Mouse (Mus musculus) intestine, embryonic 16.5 days (tissue): ENCODE results near the gene Dynll1. TPM values are rescaled to one million over a fixed set of nuclear protein-coding genes. Genes with fewer than 3 reads are reported as not detected.

Source experiments
- ATAC-seq: fragments of 200-750 bp; cut with Nextera tagmentation; 2 replicates; pipeline ENCODE4 v1.8.0; 2017; ENCODE audit warnings: moderate TSS enrichment, moderate library complexity
- H3K27ac ChIP-seq: fragments of 300-500 bp; sonication (generic); 2 replicates; pipeline ENCODE4 v1.5.1; 2014; ENCODE audit warnings: mild to moderate bottlenecking, low read length
- H3K27me3 ChIP-seq: fragments of 300-500 bp; sonication (generic); replicated peaks from 2 replicates; pipeline ENCODE4 v1.6.1; 2014; ENCODE audit warnings: low read length, control low read depth, mixed read lengths; ENCODE audit not compliant: control insufficient read depth, insufficient read depth
- H3K36me3 ChIP-seq: fragments of 300-500 bp; sonication (generic); 2 replicates; pipeline ENCODE4 v1.6.1; 2014; ENCODE audit warnings: low read length, control low read depth; ENCODE audit not compliant: control insufficient read depth, insufficient read depth
- H3K4me1 ChIP-seq: fragments of 300-500 bp; sonication (generic); 2 replicates; pipeline ENCODE4 v1.6.1; 2014; ENCODE audit warnings: low read length, control low read depth, mixed read lengths; ENCODE audit not compliant: control insufficient read depth, insufficient read depth
- H3K4me2 ChIP-seq: fragments of 300-500 bp; sonication (generic); 2 replicates; pipeline ENCODE4 v1.6.1; 2014; ENCODE audit warnings: low read depth, low read length, control low read depth
- H3K4me3 ChIP-seq: fragments of 300-500 bp; sonication (generic); 2 replicates; pipeline ENCODE4 v1.5.1; 2014; ENCODE audit warnings: mild to moderate bottlenecking, low read length
- H3K9ac ChIP-seq: fragments of 300-500 bp; sonication (generic); 2 replicates; pipeline ENCODE4 v1.6.1; 2014; ENCODE audit warnings: low read depth, low read length
- H3K9me3 ChIP-seq: fragments of 300-500 bp; sonication (generic); 2 replicates; pipeline ENCODE4 v1.6.1; 2016; ENCODE audit warnings: low read length, control low read depth; ENCODE audit not compliant: control insufficient read depth
- WGBS: fragments of 180-500 bp; shearing (Covaris S2); extraction: QIAGEN DNeasy Blood & Tissue Kit; methylation state at CpG from one replicate; pipeline ENCODE4 v1.1.7; 2014; 5-methylcytosine and 5-hydroxymethylcytosine counted together
- polyA plus RNA-seq: library from polyadenylated mRNA; unstranded; fragments of >200 nt; fragmentation: Nextera tagmentation; extraction: Ambion mirVana; gene quantifications from 2 replicates; pipeline ENCODE4 v1.2.1, GENCODE M21; 2015

Dynll1 gene
- polyA plus RNA-seq, 1 experiment from 2014 or later = 1,116 TPM

DNA sequence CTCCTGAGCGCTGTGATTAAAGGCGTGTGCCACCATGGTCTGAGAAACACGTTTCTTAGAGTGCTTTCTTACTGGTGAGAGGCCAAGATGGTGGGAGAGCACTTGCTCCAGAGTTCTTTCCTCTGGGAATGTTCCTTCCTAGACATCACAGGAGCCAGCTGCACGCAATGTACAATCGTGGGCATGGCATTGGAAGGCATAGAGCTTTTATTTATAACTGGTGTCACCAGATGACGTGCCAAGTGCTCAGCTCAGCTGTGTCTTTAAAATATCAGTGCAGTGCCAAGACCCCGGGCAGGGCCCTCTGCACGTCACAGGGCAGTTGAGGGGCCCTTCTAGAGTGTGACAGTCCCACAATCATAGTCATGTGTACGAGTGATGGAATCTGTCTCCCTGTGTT lies 30.2 kb upstream of the Dynll1 start:
- H3K27me3 ChIP-seq = no peaks in the 10 kb centered on the region
- H3K4me1 ChIP-seq = peaks cover 11% of the 10 kb centered on the region
- peaks cover 29% of the 10 kb centered on the region for H3K36me3 ChIP-seq
- H3K9me3 ChIP-seq = no peaks in the 10 kb centered on the region
- no peak overlapping the region for H3K4me2 ChIP-seq
- no peak overlapping the region for H3K4me3 ChIP-seq
- H3K9ac ChIP-seq = no peak overlapping the region
- ATAC-seq = no peak
- WGBS = 83% methylated on average over 9 of the region's 9 CpGs
- no peak overlapping the region for H3K27ac ChIP-seq

DNA sequence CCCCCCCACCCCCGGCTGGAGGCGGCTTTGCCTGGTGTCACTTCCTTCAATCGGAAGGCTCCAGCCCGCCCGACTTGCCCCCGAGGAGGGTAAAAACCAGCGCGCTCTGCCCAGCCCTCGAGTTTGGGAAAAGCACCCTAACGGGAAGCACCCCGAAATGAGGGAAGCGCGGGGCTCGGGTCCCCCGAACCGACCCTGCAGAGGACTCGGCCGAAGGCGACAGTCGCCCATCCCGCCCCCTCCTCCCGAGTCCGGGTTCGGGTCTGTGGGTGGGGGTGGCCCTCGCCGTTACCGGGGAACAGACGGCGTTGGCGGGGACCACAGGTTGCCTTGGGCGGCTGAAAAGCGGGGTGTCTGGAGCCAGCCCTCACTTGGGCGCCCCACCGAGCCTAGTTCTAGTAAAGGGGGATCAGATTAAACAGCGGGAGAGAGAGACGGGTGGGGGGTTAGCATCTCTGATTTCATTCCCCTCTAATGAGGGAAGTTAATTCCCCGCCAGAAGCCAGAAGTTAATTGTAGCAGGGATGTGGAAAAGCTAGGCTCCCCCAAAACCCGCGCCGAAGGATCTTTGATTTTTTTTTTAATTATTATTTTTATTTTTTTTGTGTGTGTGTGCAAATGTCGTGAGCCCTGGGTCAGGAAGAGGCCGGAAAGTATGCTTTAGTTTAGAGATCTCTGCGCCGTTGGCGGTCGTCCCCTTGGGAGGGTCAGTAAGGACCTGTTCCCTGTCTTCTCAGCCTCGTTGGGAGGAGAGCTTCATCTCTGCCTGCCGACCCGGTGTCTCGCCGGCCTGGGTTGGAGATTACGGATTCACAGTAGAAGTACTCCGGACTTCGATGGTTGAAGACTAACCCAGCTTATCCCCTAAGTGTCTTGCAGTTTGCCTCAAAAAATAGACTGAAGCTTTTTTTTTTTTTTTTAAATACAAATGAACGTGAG lies 27.1 kb upstream of the Dynll1 start:
- Histone ChIP-seq H3K27me3 (no peaks in the 10 kb centered on the region), H3K4me1 (peaks cover 12% of the 10 kb centered on the region), H3K4me3 (peak overlapping the region; percentile 99), H3K36me3 (peaks cover 15% of the 10 kb centered on the region), H3K9me3 (no peaks in the 10 kb centered on the region), H3K27ac (peak overlapping the region; percentile 87), H3K9ac (peak overlapping the region; percentile 92), H3K4me2 (peak overlapping the region; percentile 77)
- WGBS = under 1% methylated on average over 55 of the region's 55 CpGs
- peak; percentile 10; the same call in 1 of the 2 replicates for ATAC-seq

DNA sequence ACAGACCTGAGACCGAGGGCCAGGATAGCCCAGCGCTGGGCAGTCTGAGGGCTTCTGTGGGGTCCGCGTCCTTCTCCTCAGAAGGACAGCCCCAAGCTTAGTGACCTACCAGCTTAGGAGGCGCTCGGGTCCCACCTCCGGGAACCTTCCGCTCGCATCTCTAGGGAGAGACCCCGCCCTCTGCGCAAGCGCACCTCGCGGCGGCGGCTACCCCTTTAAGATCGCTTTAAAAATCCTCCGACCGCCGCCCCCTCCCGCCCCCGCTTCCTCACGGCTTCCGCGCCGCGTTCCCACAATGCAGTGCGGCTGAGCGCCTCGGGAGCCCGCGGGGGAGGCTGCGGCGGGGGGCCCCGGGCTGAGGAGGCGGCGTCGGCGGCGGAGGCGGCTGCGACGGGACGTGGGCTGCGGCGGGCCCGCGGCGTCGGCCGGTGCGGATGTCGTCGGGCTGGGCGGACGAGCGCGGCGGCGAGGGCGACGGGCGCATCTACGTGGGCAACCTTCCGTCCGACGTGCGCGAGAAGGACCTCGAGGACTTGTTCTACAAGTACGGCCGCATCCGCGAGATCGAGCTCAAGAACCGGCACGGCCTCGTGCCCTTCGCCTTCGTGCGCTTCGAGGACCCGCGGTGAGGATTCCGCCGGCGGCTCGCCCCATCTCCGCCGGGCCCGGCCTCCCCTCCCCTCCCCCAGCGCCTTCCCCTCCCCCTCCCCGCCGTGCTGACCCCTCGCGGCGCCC lies 26.2 kb upstream of the Dynll1 start, which contains the start of gene Srsf9:
Gene Srsf9, plus strand, starts transcription at position 303 of the 735 bp plus-strand sequence.
- 0% methylated on average over 71 of the region's 97 CpGs for WGBS
- peak; percentile 96 for ATAC-seq
- Histone ChIP-seq H3K27ac (peak within 1 kb of the TSS; percentile 87), H3K4me1 (peaks cover 12% of the 10 kb centered on the region), H3K9ac (peak within 1 kb of the TSS; percentile 92), H3K36me3 (peaks cover 13% of the 10 kb centered on the region), H3K4me2 (peak within 1 kb of the TSS; percentile 80), H3K9me3 (no peaks in the 10 kb centered on the region), H3K4me3 (peak within 1 kb of the TSS; percentile 99), H3K27me3 (no peaks in the 10 kb centered on the region)

DNA sequence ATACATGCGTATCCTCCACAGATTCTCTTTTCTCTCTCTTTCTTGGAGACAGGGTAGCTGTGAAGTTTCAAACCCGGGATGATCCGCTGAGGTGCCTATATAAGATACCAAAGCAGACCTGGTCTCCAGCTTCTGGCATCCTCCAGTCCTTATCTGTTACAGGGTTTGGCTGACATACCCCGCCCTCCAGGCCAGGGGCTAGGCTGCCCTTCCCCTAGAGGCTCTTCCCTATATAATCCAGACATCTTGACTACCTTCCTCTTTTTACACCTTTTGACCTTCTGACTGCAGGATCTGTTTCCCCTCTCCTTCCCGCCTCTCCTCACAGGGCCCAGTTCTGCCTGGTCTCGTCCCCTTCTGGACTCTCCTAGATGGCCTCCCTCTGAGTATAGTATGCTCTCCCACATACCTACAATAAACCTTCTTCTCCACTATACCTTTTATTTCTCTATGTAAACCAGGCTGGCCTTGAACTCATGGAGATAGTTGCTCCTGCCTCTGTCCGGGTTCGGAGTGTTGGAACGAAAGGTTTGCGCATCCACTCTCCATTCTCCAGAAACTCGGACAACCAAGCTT lies 25.5 kb upstream of the Dynll1 start:
- Histone ChIP-seq H3K27me3 (no peaks in the 10 kb centered on the region), H3K4me1 (peaks cover 12% of the 10 kb centered on the region), H3K36me3 (peaks cover 7% of the 10 kb centered on the region), H3K27ac (peak overlapping the region; percentile 87), H3K9me3 (no peaks in the 10 kb centered on the region), H3K4me3 (peak overlapping the region; percentile 99), H3K9ac (peak overlapping the region; percentile 92), H3K4me2 (peak overlapping the region; percentile 80)
- WGBS = 19% methylated on average over 11 of the region's 11 CpGs
- ATAC-seq = peak; percentile 63

DNA sequence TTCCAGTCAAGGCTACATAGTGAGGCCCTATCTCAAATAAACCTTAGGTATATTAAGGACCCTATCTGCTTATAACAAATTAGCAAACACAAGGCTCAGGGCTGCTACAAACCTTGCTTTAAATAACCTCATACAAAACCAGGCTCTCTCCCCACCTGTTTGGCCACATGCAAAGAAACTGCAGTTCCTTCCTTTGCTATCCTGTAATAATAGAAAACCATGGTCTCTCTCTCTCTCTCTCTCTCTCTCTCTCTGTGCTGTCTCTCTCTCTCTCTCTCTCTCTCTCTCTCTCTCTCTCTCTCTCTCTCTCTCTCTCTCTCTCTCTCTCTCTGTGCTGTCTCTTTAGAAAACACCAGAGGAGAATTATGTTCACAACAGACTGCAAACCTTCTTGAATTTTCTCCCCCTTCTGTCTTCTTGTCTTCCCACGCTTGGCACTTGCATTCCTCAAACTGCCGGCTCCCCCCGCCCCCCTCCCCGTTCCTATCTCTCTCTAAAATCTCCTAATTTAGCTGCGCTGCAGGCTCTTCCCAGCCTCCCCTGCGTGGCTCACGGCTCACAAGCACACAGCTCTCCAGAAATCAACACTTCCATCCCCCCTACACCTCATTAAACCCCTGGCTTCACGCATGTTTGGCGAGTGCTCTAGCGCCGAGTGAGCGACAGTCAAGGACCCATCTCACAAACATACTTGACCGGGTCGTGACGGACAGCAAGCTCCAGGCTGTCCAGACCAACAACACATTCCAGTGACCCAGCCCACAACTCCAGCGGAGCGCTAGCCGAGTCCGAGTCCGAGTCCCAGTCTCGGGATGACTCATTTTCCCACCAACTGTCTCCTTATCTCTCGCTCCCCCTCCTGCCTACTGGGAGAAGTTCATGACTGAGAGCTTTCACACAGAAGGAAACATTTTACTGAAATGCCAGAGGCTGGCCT lies 18.5 kb upstream of the Dynll1 start:
- H3K27ac ChIP-seq = peak overlapping the region; percentile 90
- peak overlapping the region; percentile 46 for H3K4me3 ChIP-seq
- H3K4me2 ChIP-seq = peak overlapping the region; percentile 78
- 4% methylated on average over 22 of the region's 22 CpGs for WGBS
- ATAC-seq = peak; percentile 86
- H3K36me3 ChIP-seq = no peaks in the 10 kb centered on the region
- H3K9me3 ChIP-seq = no peaks in the 10 kb centered on the region
- peaks cover 23% of the 10 kb centered on the region for H3K4me1 ChIP-seq
- peak overlapping the region; percentile 57; the same call in 1 of the 2 replicates for H3K9ac ChIP-seq
- no peaks in the 10 kb centered on the region for H3K27me3 ChIP-seq

DNA sequence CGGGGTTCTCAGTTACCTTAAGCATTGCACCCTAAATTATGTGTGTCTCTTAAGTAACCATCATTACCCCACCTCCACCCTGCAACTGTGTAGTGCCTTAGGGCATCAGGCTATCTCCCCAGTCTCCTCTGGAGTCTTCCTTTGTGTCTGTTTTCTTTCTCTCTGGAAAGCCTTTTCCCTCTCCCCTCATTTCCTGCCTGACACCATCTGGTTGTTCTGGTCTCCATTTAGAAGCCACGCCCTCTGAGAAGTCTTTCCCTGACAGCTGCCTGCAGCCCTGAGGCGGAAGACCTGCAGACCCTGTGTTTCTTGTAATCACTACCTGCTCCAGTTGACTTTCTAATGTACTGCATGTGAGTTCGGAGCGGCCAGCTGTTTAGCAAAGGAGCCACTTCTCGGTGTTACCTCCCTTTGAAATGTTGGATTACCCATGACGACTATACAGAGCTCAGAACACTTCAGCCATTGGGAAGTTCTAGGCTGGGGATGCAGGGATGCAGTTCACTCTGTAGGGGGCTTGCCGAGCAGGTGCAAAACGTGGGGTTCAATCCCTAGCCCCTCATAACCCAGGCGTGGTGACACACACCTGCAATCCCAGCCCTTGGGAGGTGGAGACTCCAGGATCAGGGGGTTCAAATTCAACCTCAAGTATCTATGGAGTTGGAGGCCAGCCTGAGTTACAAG lies 17.0 kb upstream of the Dynll1 start:
- no peaks in the 10 kb centered on the region for H3K27me3 ChIP-seq
- no peaks in the 10 kb centered on the region for H3K9me3 ChIP-seq
- ATAC-seq = peak; percentile 33
- H3K36me3 ChIP-seq = no peaks in the 10 kb centered on the region
- no peak overlapping the region for H3K4me2 ChIP-seq
- peak overlapping the region; percentile 31; the same call in 1 of the 2 replicates for H3K9ac ChIP-seq
- peaks cover 32% of the 10 kb centered on the region for H3K4me1 ChIP-seq
- 0 out of 2 replicates have a peak overlapping the region, but pooled peaks have one; percentile 1 for H3K4me3 ChIP-seq
- H3K27ac ChIP-seq = peak overlapping the region; percentile 77
- 8% methylated on average over 10 of the region's 10 CpGs for WGBS

DNA sequence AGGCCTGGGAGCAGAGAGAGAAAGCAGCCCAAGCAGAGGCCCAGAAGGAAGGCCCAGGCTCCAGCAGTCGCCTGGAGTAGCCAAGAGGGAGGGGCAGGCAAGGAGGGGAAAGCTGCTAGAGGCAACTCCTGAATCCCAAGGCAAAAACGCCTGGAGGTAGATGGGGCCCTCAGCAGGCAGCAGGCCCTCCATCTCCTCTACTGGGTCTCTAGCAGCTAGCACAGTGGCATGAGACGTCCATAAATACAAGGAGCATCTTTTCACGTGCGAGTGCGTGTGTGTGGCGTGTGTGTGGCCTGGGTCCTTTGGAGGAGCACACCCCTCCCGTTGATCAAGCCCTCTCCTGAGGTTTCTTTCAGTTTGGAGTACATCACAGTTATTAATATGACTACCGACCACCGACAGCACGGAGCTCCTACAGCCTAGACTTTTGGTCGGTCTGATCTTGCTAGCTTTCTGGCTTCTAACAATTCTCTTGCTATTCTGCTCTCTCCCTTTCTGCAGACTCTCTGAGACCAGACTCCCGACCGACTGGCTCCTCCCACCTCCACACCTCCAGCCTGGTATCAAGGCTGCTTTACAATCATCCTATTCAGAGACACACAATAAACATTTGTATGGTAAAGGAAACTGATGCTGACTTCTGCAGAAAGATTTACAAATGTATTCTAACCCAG lies 16.3 kb upstream of the Dynll1 start:
- Histone ChIP-seq H3K9me3 (no peaks in the 10 kb centered on the region), H3K4me1 (peaks cover 36% of the 10 kb centered on the region), H3K36me3 (no peaks in the 10 kb centered on the region), H3K4me2 (peak overlapping the region; percentile 30), H3K27ac (peak overlapping the region; percentile 77), H3K27me3 (no peaks in the 10 kb centered on the region), H3K9ac (peak overlapping the region; percentile 31), H3K4me3 (no peak overlapping the region)
- 10% methylated on average over 14 of the region's 14 CpGs for WGBS
- ATAC-seq = no peak

DNA sequence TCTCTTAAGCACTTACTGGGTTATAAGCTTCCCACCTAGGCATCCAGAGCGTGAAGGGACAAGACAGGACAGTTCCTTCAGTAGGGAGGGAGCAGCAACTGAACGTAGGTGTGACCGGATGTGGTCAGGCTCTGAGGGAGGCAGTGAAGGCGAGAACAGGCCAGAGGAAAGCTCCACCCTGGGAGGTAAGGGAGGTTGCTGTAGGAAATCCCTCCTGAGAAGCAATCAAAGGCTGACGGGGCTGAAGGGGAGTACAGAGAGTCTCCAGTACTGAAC lies 12.8 kb upstream of the Dynll1 start:
- Histone ChIP-seq H3K4me1 (peaks cover 31% of the 10 kb centered on the region), H3K9me3 (no peaks in the 10 kb centered on the region), H3K36me3 (no peaks in the 10 kb centered on the region), H3K27me3 (no peaks in the 10 kb centered on the region), H3K9ac (no peak overlapping the region), H3K4me3 (no peak overlapping the region), H3K4me2 (peak overlapping the region; percentile 13; the same call in 1 of the 2 replicates), H3K27ac (no peak overlapping the region; the same call in 1 of the 2 replicates)
- ATAC-seq = no peak
- WGBS = 41% methylated on average over 5 of the region's 5 CpGs
